Mouse (Mus musculus) left cerebral cortex, adult 2 months (tissue): ENCODE results near the gene Cyth4. TPM values are rescaled to one million over a fixed set of nuclear protein-coding genes. Genes with fewer than 3 reads are reported as not detected.

Source experiments
- DNase-seq, 2 experiments: peaks; one replicate each; pipeline ENCODE4 v3.0.0; 2021 to 2022; ENCODE audit warnings: low spot score in 2 of 2, mixed read lengths in 1 of 2; ENCODE audit errors: extremely low spot score in 1 of 2
- H3K27ac ChIP-seq: fragments of 200-600 bp; 2 replicates; pipeline ENCODE4 v1.8.1; 2022
- H3K4me3 ChIP-seq: fragments of 200-600 bp; 2 replicates; pipeline ENCODE4 v1.8.1; 2022
- CTCF ChIP-seq: fragments of 200-600 bp; IDR thresholded peaks from 2 replicates; pipeline ENCODE4 v1.8.1; 2022; ENCODE audit warnings: antibody characterized with exemption, mild to moderate bottlenecking, moderate library complexity
- intact Hi-C: fragments of 180-260 bp; cut with DNase I; formaldehyde crosslinking; loops from one replicate; pipeline ENCODE4 v1.15.1; 2025
- total RNA-seq, 2 experiments: library from RNA; stranded (reverse); gene quantifications; 2 replicates each; pipeline ENCODE4 v1.2.3; 2021

Gene Cyth4
- total RNA-seq, 2 experiments from 2014 or later: 10.0 to 10.3 TPM

DNA sequence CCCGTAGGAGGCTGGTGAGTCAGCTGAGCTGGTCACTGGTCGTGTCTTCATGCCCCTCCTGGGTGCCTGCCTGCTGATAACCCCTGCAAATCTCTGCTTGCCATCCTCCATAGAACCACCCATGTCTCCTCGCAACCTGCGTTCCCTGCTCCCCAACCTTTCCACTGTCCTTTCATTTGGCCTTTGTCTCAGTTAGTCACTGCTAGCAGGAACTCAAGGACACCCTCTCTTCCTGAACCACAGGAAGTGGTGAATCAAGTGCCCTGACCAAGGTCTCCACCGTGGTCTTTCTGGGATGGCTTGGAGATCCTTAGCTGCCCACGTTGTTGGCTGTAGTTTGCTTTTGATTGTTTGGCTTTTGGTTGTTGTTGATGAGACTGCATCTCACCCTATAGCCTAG lies 4.3 kb downstream of the Cyth4 start:
- TF ChIP-seq CTCF: no peak
- no peak for DNase-seq
- intact Hi-C loops: no loop called here
- no peak overlapping the region for H3K4me3 ChIP-seq
- H3K27ac ChIP-seq: no peak overlapping the region

DNA sequence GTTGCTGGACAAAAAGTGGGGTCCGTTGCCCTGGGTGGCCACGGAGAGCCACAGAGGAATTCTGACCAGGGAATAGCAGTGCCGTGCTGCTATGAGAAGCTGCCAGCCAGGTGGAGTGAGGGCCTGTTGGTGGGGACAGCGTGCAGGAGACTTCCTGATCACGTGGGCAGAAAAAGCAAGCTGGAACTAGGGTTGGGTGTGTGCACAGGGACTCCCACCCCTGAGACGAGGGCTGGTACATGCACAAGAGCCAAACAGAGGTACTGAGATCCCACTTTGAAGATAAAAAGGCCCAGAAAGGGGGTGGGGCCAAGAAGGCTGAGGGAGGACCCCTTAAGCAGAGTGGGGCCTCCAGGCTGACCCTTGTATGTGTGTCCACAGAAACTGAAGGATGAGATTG lies 7.4 kb downstream of the Cyth4 start:
- no peak overlapping the region for H3K4me3 ChIP-seq
- intact Hi-C loops: no loop called here
- no peak for DNase-seq
- no peak overlapping the region for H3K27ac ChIP-seq
- no peak for TF ChIP-seq CTCF

DNA sequence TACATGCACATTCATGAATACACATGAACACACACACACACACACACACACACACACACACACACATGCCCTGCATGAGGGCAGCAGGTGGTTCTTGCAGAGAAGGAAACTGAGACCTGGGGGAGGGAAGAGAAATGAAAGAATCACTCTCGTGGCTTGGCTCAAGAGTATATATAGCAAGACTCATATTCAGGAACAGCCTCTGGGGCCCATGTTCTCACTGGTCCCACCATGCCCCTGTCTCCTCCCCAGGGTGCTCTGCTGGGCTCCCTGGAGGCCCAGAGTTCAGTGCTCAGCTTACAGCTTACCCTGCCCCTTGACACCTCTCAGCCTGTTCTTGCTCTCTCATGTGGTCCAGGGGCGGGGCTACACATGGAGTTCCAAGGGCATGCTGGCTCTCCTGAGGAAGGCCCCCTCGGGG lies 8.5 kb downstream of the Cyth4 start:
- no peak overlapping the region for H3K27ac ChIP-seq
- no peak overlapping the region for H3K4me3 ChIP-seq
- no peak for TF ChIP-seq CTCF
- no peak for DNase-seq
- intact Hi-C loops: no loop called here

DNA sequence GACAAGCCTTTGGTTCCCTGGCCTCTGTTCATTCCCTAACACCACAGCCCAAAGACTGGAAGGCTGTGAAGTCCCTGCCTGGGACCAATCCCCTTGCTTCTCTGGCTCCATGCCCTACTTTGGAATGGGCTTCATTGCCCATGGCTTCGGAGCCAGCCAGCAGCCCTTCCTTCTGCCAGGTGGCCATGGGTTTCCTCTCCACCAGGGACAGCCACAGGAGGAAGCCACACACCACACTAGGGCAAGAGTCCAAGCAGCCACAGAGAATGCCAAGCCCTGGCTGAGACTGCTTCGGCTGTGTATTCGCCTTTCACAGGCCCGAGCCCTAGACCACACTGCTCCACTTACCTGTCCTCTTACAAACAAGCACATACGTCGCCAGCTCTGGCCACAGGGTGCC lies 9.2 kb downstream of the Cyth4 start:
- no peak for DNase-seq
- Histone ChIP-seq H3K27ac (no peak overlapping the region), H3K4me3 (no peak overlapping the region)
- intact Hi-C loops: no loop called here
- TF ChIP-seq CTCF: no peak

DNA sequence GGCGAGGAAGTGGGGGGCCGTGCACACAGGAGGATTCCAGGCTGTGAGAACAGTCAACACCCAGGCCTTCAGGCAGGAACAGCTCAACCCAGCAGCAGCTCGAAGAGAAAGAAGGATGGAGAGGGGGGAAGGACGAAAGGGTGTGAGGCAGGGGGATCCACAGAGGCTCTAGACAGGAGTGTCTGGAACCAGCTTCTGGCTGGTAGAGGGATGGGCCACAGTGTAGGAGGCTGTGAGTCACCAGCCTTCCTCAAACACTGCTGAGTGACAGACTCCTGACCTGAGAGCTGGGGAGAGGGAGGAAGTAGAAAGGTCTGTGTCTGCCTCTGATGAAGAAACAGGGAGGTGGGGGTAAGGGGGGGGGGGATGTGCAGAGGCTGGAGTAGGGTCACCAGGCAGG lies 10.6 kb downstream of the Cyth4 start:
- no peak for TF ChIP-seq CTCF
- H3K27ac ChIP-seq: no peak overlapping the region
- H3K4me3 ChIP-seq: no peak overlapping the region
- intact Hi-C loops: no loop called here
- DNase-seq: peak in 1 of 2 experiments; percentile 43

DNA sequence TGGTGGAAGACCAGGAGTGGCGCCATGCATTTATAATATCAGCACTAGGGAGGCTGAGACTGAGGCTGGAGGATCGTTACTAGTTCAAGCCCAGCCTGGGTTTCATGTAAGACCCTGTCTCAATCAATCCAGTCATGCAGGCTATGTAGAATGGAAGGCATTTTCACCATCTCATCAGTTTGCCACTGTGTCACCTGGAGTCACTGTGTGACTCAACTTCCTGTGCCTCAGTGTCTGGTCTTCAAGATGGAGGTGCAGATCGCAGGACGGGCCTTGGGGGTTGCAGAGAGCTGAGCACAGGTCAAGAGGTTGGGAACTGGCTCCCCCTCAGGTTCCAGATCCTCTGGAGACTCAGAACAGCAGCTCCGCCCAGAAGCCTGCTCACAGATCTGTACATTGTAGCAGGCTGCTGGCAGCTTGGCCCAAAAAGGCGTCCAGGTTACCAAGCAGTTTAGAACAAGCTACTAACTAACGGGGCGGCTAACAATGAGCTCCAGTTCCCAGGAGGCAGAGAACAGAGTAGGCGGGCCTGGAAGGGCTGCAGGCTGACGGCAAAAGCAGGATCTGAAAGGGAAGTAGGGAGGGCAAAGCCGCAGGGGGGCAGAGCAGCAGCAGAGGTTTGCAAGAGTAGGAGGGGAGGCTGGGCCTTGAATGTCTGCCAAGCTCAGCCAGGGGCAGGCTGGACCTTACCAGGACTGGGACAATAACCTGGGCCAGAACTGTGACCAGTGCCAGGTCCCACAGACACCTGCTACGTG lies 14.0 kb downstream of the Cyth4 start:
- intact Hi-C loops: no loop called here
- no peak for TF ChIP-seq CTCF
- peak; percentile 58 to 62 for DNase-seq
- no peak overlapping the region; the same call in 1 of the 2 replicates for H3K27ac ChIP-seq
- H3K4me3 ChIP-seq: no peak overlapping the region

DNA sequence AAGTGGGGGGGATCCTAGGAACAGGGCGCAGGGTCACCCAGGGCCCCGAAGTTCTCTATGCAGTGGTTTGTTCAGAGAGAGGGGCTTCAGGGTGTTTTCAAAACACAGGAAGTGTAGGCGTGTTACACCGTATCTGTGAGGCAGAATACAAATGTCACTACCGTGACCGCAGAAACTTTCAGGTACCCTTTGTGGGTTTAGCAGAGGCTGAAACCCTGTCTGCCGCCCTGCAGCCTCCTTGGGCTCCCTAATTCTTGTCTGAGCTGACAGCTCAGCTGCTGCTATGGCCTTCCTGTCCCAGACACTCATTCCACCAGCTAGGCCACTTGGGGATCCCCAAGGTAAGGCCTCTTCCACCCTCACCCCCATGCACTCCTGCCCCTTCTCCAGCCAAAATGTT lies 17.7 kb downstream of the Cyth4 start:
- intact Hi-C loops: no loop called here
- TF ChIP-seq CTCF: no peak

DNA sequence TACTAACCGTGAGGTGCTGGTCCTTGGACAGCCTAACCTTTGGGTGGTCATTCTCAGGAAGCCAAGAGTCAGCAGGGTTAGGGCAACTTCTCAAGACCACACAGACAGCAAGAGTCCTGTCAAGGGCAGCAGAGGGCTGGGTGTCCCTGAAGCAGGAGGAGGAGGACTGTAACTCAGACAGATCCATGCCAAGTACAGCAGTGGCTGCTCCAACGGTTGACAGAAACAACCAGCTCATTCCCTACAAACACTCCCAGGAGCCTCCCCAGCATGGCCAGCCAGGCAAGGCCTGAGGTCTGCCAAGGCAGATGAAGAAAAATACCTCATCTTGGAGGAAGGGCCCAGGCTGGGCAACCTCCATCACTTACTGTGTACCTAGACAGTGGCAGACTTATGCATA lies 20.1 kb downstream of the Cyth4 start:
- no peak for DNase-seq
- no peak for TF ChIP-seq CTCF
- no peak overlapping the region for H3K27ac ChIP-seq
- intact Hi-C loops: no loop called here
- no peak overlapping the region for H3K4me3 ChIP-seq

More for the DNA sequence above, 17.7 kb downstream of the Cyth4 start:
- no peak for DNase-seq
- no peak overlapping the region for H3K4me3 ChIP-seq
- no peak overlapping the region for H3K27ac ChIP-seq

DNA sequence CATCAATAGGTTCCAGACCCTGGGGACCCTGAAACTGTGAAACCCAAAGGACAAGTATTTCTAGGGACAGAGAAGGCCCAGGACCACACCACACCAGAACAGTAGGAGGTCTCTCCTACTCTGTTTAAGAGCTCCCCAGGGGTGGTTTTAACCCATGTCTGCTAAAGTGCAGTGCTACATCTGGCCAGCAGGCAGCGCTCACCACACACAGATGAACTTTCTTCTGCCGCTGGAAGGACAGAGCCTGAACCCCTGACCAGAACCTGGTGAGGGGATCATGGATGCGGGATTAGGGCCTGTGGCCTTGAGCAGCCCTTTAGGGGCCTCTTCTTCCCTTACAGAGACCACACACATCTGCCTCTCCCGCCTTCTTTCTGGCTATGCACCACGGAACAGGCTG lies 26.6 kb downstream of the Cyth4 start:
- no peak overlapping the region for H3K4me3 ChIP-seq
- peak; percentile 99 for TF ChIP-seq CTCF
- intact Hi-C loops: loop anchor here (1.0 to 5.0 kb wide), 3 partner anchors 97 to 224 kb away; no protein-coding TSS in a partner anchor
- no peak overlapping the region for H3K27ac ChIP-seq
- DNase-seq: peak; percentile 76 to 82

DNA sequence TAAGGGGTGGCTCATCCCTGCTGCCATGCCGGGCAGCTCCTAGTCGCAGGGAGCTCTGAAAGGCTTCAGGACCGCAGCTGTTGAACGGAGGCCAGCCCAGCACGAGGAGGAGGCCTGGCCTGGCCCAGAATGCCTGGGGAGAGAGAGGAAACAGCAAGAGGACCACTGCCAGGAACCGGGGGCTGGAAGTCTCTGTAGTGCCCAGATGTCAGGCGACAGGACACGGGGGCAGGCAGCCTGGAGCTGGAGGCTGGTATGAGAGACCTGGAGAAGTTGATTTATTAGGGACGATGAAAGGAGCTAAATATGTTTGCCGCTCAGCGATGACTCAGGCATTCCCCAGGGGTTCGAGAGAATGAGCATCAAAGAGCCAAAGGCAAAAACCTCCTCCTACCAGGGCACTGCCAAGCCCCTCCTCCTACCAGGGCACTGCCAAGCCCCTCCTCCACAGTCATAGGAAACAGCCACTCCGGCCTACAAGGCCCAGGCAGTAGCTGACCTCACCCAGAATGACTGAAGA lies 27.6 kb downstream of the Cyth4 start:
- DNase-seq: peak; percentile 33 to 61
- no peak for TF ChIP-seq CTCF
- Histone ChIP-seq H3K27ac (peak overlapping the region; percentile 60; the same call in 1 of the 2 replicates), H3K4me3 (no peak overlapping the region)
- intact Hi-C loops: loop anchor here (5.0 kb wide), 1 partner anchor 223 kb away; no protein-coding TSS in a partner anchor

DNA sequence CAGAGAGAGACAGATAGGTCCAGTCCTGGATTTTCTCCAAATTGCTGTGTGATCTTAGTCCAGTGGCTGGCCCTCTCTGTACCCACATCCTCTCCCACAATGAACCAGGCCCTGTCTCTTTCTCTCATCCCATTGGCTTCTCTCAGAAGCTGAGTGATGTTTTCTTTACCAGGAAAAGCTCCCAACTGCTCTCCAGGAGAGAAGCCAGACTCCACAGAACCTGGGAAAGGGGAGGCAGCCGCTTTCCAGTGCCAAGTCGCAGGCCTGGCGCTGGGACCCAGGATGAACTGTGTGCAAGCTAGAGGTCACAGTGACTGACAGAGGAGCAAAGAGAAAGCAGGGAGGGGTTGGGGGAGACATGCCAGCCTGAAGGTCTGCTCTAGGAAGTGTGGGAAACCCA lies 28.1 kb downstream of the Cyth4 start:
- intact Hi-C loops: loop anchor here (5.0 kb wide), 1 partner anchor 222 kb away; no protein-coding TSS in a partner anchor
- no peak overlapping the region for H3K4me3 ChIP-seq
- no peak for DNase-seq
- H3K27ac ChIP-seq: peak overlapping the region; percentile 58; the same call in 1 of the 2 replicates
- TF ChIP-seq CTCF: no peak

DNA sequence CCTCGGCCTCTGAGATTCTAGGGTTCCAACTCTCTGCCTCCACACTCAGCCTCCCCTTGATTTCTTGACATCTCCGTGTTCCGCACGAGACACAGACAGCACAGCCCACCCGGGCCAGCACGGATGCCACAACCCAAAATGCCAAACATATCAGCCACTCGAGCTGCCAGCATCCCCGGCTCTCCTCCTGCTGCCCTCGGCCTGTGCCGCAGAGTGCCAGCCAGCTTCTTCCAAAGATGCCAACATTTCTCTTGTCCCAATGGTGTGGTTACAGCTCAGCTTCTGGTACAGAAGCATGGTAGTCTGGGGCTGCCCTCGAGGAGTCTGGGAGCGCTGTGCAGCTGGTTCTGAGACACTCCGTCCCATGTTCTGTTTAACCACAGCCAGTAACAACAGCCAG lies 29.4 kb downstream of the Cyth4 start:
- no peak for DNase-seq
- no peak overlapping the region for H3K4me3 ChIP-seq
- H3K27ac ChIP-seq: no peak overlapping the region
- intact Hi-C loops: no loop called here
- no peak for TF ChIP-seq CTCF

DNA sequence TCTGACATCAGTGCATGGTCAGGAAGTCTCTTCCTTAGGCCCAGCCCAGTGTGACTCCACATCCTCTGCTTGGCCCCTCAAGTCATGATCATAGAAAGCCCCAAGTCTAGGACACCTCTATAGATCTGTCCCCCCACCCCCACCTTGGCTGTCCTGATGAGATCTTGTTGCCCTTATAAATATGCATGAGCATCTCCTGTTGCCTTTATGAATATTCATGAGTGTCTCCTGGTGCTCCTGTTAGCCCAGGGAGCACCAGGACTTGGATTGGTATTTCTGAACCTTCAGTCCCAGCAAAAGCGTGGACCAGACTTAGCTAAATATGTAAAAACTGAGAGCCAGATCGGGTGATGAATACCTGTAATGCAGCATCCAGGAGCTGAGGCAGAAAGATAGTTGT lies 35.5 kb downstream of the Cyth4 start:
- intact Hi-C loops: no loop called here
- no peak for TF ChIP-seq CTCF
- no peak overlapping the region for H3K27ac ChIP-seq
- H3K4me3 ChIP-seq: no peak overlapping the region
- no peak for DNase-seq
